In genomic region chr5:125807861-125808260, GRCm38 (mm10) we compare ENCODE assay signal across 18 mouse cellular contexts.
"Had no signal": no experiment of that assay in that cellular context is flagged by ENCODE, and none has a peak within 500 bp of the region (broad histone marks: within the 10 kb centered on the region; RNA-seq: fewer than 3 reads in every experiment).

No protein-coding gene starts in this region.

- ATAC-seq: midbrain, embryonic 16.5 days had no signal

- H3K4me3 ChIP-seq: midbrain, embryonic 10.5 days; midbrain, embryonic 12.5 days; myocyte; neural tube, embryonic 13.5 days; neural tube, embryonic 15.5 days had no signal

- H3K9me3 ChIP-seq: midbrain, embryonic 10.5 days; midbrain, embryonic 12.5 days; neural tube, embryonic 13.5 days had no signal

- H3K36me3 ChIP-seq: midbrain, embryonic 10.5 days; midbrain, embryonic 12.5 days; neural tube, embryonic 13.5 days; neural tube, embryonic 15.5 days had no signal

- H3K4me2 ChIP-seq: lung, embryonic 14.5 days; midbrain, embryonic 12.5 days; neural tube, embryonic 13.5 days; neural tube, embryonic 15.5 days had no signal

- DNase-seq: lung, embryonic 14.5 days; lung, postnatal 10 days; lung, postnatal 4 days; midbrain, embryonic 14.5 days; retina, postnatal 1 day; right cerebral cortex, adult 18-20 months; right cerebral cortex, postnatal 25 days; right cerebral cortex, postnatal 4 days; spleen, adult 18-20 months; thymus, adult 18-20 months; thymus, postnatal 14 days; thymus, postnatal 36 days had no signal

- H3K4me1 ChIP-seq: neural tube, embryonic 13.5 days; neural tube, embryonic 15.5 days had no signal

- H3K9ac ChIP-seq: lung, embryonic 14.5 days; midbrain, embryonic 12.5 days; neural tube, embryonic 13.5 days; neural tube, embryonic 15.5 days had no signal

- H3K27ac ChIP-seq: midbrain, embryonic 10.5 days; midbrain, embryonic 12.5 days; neural tube, embryonic 13.5 days; neural tube, embryonic 15.5 days had no signal

- H3K27me3 ChIP-seq: midbrain, embryonic 12.5 days; neural tube, embryonic 13.5 days; neural tube, embryonic 15.5 days had no signal
